7 mouse cellular contexts compared by ENCODE assay signal in the genomic region with DNA sequence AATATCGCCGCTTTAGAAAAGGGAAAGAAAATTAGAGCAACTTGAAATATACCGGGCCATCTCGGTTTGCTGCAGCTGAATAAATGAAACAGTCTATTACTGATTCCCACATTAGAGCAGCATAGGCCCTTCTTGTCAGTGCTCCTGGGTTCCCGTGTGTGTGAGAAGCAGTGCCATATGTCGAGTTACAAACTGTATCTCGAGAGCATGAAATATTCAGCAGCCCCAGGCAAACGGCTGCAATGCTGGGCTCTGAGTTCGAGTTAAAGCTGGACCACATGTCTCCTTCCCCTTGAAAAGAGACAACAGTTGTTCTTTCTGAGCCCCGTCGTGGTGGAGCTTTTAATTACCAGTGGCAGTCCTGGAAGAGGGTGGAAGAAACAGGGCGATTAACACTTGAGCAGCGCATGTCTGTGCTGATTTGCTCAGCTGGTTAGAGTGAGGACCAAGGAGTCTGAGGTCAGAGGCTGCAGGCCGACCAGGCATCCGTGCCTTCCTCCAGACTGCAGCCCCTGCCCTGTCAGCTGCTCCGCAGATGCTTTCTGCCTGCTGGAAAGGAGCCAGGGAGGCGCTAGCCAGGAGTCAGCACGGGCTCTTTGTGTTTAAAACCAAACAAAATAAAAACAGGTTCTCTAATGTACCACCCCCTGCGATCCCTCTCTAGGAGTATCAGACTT. TPM values are rescaled to one million over a fixed set of nuclear protein-coding genes. Genes with fewer than 3 reads are reported as not detected.
DNase-seq lines count a peak whose midpoint lies in the region; ATAC-seq and TF ChIP-seq lines count a peak whose summit lies in the region.

No protein-coding gene starts in this region.

- no peak for TF ChIP-seq CTCF in lung, embryonic 14.5 days (IDR thresholded peaks at IDR 0.05; ENCODE audit: low read depth)

- no peak overlapping the region for H3K9ac ChIP-seq in lung, embryonic 14.5 days
- H3K9ac ChIP-seq in forebrain, embryonic 12.5 days, result no peak overlapping the region

- no peak overlapping the region for H3K4me3 ChIP-seq in lung, embryonic 14.5 days (ENCODE audit: low read depth, low read length)
- H3K4me3 ChIP-seq in forebrain, embryonic 12.5 days (replicated peaks), result no peak overlapping the region

- H3K36me3 ChIP-seq in lung, embryonic 14.5 days (ENCODE audit: insufficient read depth), result no peaks in the 10 kb centered on the region
- H3K36me3 ChIP-seq in forebrain, embryonic 12.5 days (replicated peaks), result no peaks in the 10 kb centered on the region

- H3K4me2 ChIP-seq in lung, embryonic 14.5 days, result peak overlapping the region; percentile 10; the same call in 1 of the 2 replicates
- no peak overlapping the region; the same call in 1 of the 2 replicates for H3K4me2 ChIP-seq in forebrain, embryonic 12.5 days

- no peaks in the 10 kb centered on the region for H3K27me3 ChIP-seq in lung, embryonic 14.5 days (ENCODE audit: insufficient read depth, low read length)
- H3K27me3 ChIP-seq in forebrain, embryonic 12.5 days, result peaks cover 35% of the 10 kb centered on the region

- ATAC-seq in lung, embryonic 14.5 days (ENCODE audit: insufficient read depth), result peak; percentile 52
- peak; percentile 52 for ATAC-seq in forebrain, embryonic 12.5 days (ENCODE audit: low FRiP score)
- no peak for ATAC-seq in frontal cortex, adult (ENCODE audit: low TSS enrichment)

- no peak overlapping the region for H3K27ac ChIP-seq in lung, embryonic 14.5 days (ENCODE audit: low read depth)
- H3K27ac ChIP-seq in forebrain, embryonic 12.5 days, result 0 out of 2 replicates have a peak overlapping the region, but pooled peaks have one; percentile 26

- 37% methylated on average over 19 of the region's 19 CpGs for WGBS in lung, embryonic 14.5 days
- 37% methylated on average over 19 of the region's 19 CpGs for WGBS in forebrain, embryonic 12.5 days

- intact Hi-C loops in heart, postnatal 14 days (cut with DNase I), result no loop called here

- H3K4me1 ChIP-seq in lung, embryonic 14.5 days (ENCODE audit: insufficient read depth), result peaks cover 6% of the 10 kb centered on the region; the same call in 1 of the 2 replicates
- H3K4me1 ChIP-seq in forebrain, embryonic 12.5 days, result peaks cover 19% of the 10 kb centered on the region

- no peaks in the 10 kb centered on the region for H3K9me3 ChIP-seq in lung, embryonic 14.5 days (ENCODE audit: low read depth, low read length)
- H3K9me3 ChIP-seq in forebrain, embryonic 12.5 days, result 0 out of 2 replicates have a peak, but pooled peaks cover 14% of the 10 kb centered on the region

- peak; percentile 81 for DNase-seq in lung, embryonic 14.5 days
- DNase-seq in lung, adult 18-20 months, result no peak
- DNase-seq in heart, postnatal 14 days, result peak; percentile 51 to 66
- peak; percentile 4 for DNase-seq in lung, postnatal 36 days
- peak; percentile 41 for DNase-seq in yolk sac, embryonic 10.5 days (ENCODE audit: low spot score)

RNA-seq across cellular contexts. Expression of gene Dctd, which starts 53.3 kb away (rescaled TPM):
- 34.9 and 38.2 TPM in 2 replicates for polyA plus RNA-seq in lung, embryonic 14.5 days (2014; fragmentation: Nextera tagmentation; extraction: Ambion mirVana)
- 19.7 and 21.2 TPM in 2 replicates for polyA plus RNA-seq in forebrain, embryonic 12.5 days (2016; fragmentation: Nextera tagmentation; extraction: Ambion mirVana)
- 1 to 10 TPM; 1.1 to 2.1 TPM for total RNA-seq in heart, postnatal 14 days (2021)

Comparison
In these comparisons a context has a peak if more than half of its experiments do, and no peak if none do; other contexts are left out.
1. DNase-seq: peak in lung, embryonic 14.5 days (single experiment), heart, postnatal 14 days (2 of 2), lung, postnatal 36 days (single experiment) and yolk sac, embryonic 10.5 days (single experiment); none in lung, adult 18-20 months (0 of 2).